Mouse (Mus musculus) MEL (cell line): ENCODE results near the gene Smoc1. TPM values are rescaled to one million over a fixed set of nuclear protein-coding genes. Genes with fewer than 3 reads are reported as not detected.

Experiments used
- DNase-seq: peaks from one replicate; pipeline ENCODE4 v3.0.0; 2011; ENCODE audit warnings: low read depth, low spot score
- H3K27ac ChIP-seq: 2 replicates; pipeline ENCODE4 v1.5.1; 2012; ENCODE audit warnings: low read depth, mild to moderate bottlenecking, control low read depth, low read length, moderate library complexity; ENCODE audit not compliant: control insufficient read depth
- H3K27me3 ChIP-seq, 2 experiments: fragments of 150-350 bp in 1 of 2; sonication (generic) in 1 of 2; 2 replicates each; pipeline ENCODE4 v1.6.1; 2012; ENCODE audit warnings: low read length in 2 of 2, mild to moderate bottlenecking in 2 of 2, improper control_type of control experiment in 1 of 2, moderate library complexity in 1 of 2; ENCODE audit not compliant: insufficient read depth in 2 of 2, control insufficient read depth in 1 of 2
- H3K36me3 ChIP-seq, 2 experiments: 2 replicates each; pipeline ENCODE4 v1.6.1; 2012 to 2014; ENCODE audit warnings: low read length in 2 of 2, improper control_type of control experiment in 1 of 2, inconsistent platforms in 1 of 2, mild to moderate bottlenecking in 1 of 2; ENCODE audit not compliant: insufficient read depth in 2 of 2, control insufficient read depth in 1 of 2
- H3K4me1 ChIP-seq, 2 experiments: fragments of 150-350 bp in 1 of 2; sonication (generic) in 1 of 2; 2 replicates each; pipeline ENCODE4 v1.6.1; 2012; ENCODE audit warnings: low read length in 2 of 2, improper control_type of control experiment in 1 of 2, mild to moderate bottlenecking in 1 of 2; ENCODE audit not compliant: insufficient read depth in 2 of 2, control insufficient read depth in 1 of 2
- H3K4me3 ChIP-seq, 2 experiments: fragments of 150-350 bp in 1 of 2; sonication (generic) in 1 of 2; 2 replicates each; pipeline ENCODE4 v1.5.1; 2012; ENCODE audit warnings: low read depth in 2 of 2, low read length in 2 of 2, mild to moderate bottlenecking in 2 of 2, moderate library complexity in 2 of 2, control low read depth in 1 of 2, improper control_type of control experiment in 1 of 2; ENCODE audit not compliant: control insufficient read depth in 1 of 2, insufficient read depth in 1 of 2
- H3K79me2 ChIP-seq: 2 replicates; pipeline ENCODE4 v1.6.1; 2012; ENCODE audit warnings: mild to moderate bottlenecking, low read length, moderate library complexity; ENCODE audit not compliant: control insufficient read depth, poor library complexity, insufficient read depth
- H3K9ac ChIP-seq: 2 replicates; pipeline ENCODE4 v1.6.1; 2012; ENCODE audit warnings: low read depth, mild to moderate bottlenecking, control low read depth, low read length, moderate library complexity; ENCODE audit not compliant: control insufficient read depth, poor library complexity, severe bottlenecking
- H3K9me3 ChIP-seq: fragments of 150-350 bp; sonication (generic); replicated peaks from 2 replicates; pipeline ENCODE4 v1.6.1; 2012; ENCODE audit warnings: mild to moderate bottlenecking, low read length, improper control_type of control experiment, moderate library complexity; ENCODE audit not compliant: insufficient read depth
- CHD2 ChIP-seq: IDR thresholded peaks from 2 replicates; pipeline ENCODE4 v1.6.1; 2011; ENCODE audit warnings: low read length, improper control_type of control experiment
- CTCF ChIP-seq, 3 experiments: IDR thresholded peaks in 2 of 3; conservative IDR thresholded peaks in 1 of 3; 2 replicates each; pipeline ENCODE4 v1.5.1; 2011 to 2012; ENCODE audit warnings: low read length in 3 of 3, low read depth in 2 of 3, mild to moderate bottlenecking in 2 of 3, improper control_type of control experiment in 1 of 3, inconsistent platforms in 1 of 3, mixed read lengths in 1 of 3, moderate library complexity in 1 of 3; ENCODE audit not compliant: control insufficient read depth in 1 of 3, insufficient read depth in 1 of 3, poor library complexity in 1 of 3, severe bottlenecking in 1 of 3
- E2F4 ChIP-seq: IDR thresholded peaks from 2 replicates; pipeline ENCODE4 v1.6.1; 2011; ENCODE audit warnings: low read depth, low read length, improper control_type of control experiment, borderline replicate concordance
- ELF1 ChIP-seq: IDR thresholded peaks from 2 replicates; pipeline ENCODE4 v1.6.1; 2014; ENCODE audit warnings: low read depth, mild to moderate bottlenecking, inconsistent platforms, low read length, improper control_type of control experiment, moderate library complexity
- ETS1 ChIP-seq: IDR thresholded peaks from 2 replicates; pipeline ENCODE4 v1.6.1; 2012; ENCODE audit warnings: low read depth, mild to moderate bottlenecking, inconsistent platforms, low read length, improper control_type of control experiment, moderate library complexity
- GATA1 ChIP-seq: IDR thresholded peaks from 2 replicates; pipeline ENCODE4 v1.6.1; 2011; ENCODE audit warnings: low read depth, low read length, improper control_type of control experiment
- KAT2A ChIP-seq: conservative IDR thresholded peaks from 2 replicates; pipeline ENCODE4 v1.6.1; 2012; ENCODE audit warnings: low read depth, low read length, improper control_type of control experiment, inconsistent platforms
- MAX ChIP-seq: IDR thresholded peaks from 2 replicates; pipeline ENCODE4 v1.6.1; 2011; ENCODE audit warnings: low read length, improper control_type of control experiment
- MEF2A ChIP-seq: IDR thresholded peaks from 2 replicates; pipeline ENCODE4 v1.6.1; 2014; ENCODE audit warnings: low read depth, mild to moderate bottlenecking, inconsistent platforms, low read length, improper control_type of control experiment; ENCODE audit not compliant: poor library complexity, insufficient replicate concordance, severe bottlenecking; ENCODE audit errors: extremely low read depth
- MXI1 ChIP-seq: IDR thresholded peaks from 2 replicates; pipeline ENCODE4 v1.6.1; 2011; ENCODE audit warnings: mild to moderate bottlenecking, low read depth, low read length, improper control_type of control experiment
- MYB ChIP-seq: IDR thresholded peaks from 2 replicates; pipeline ENCODE4 v1.6.1; 2011; ENCODE audit warnings: mild to moderate bottlenecking, low read depth, low read length, improper control_type of control experiment
- NELFE ChIP-seq: IDR thresholded peaks from 2 replicates; pipeline ENCODE4 v1.6.1; 2011; ENCODE audit warnings: low read depth, low read length, improper control_type of control experiment
- POLR2AphosphoS2 ChIP-seq: IDR thresholded peaks from 2 replicates; pipeline ENCODE4 v1.6.1; 2011; ENCODE audit warnings: low read length, improper control_type of control experiment
- POLR2AphosphoS5 ChIP-seq: IDR thresholded peaks from 2 replicates; pipeline ENCODE4 v1.6.1; 2012; ENCODE audit warnings: low read depth, borderline replicate concordance, mild to moderate bottlenecking, inconsistent platforms, low read length, moderate library complexity, mixed read lengths
- TAL1 ChIP-seq: IDR thresholded peaks from 2 replicates; pipeline ENCODE4 v1.6.1; 2012; ENCODE audit warnings: mild to moderate bottlenecking, inconsistent platforms, low read length, moderate library complexity, mixed read lengths
- USF1 ChIP-seq: IDR thresholded peaks from 2 replicates; pipeline ENCODE4 v1.6.1; 2014; ENCODE audit warnings: low read depth, mild to moderate bottlenecking, inconsistent platforms, low read length, improper control_type of control experiment, moderate library complexity
- USF2 ChIP-seq, 2 experiments: IDR thresholded peaks; 2 replicates each; pipeline ENCODE4 v1.6.1; 2011 to 2012; ENCODE audit warnings: improper control_type of control experiment in 2 of 2, low read length in 2 of 2, borderline replicate concordance in 1 of 2, inconsistent platforms in 1 of 2, low read depth in 1 of 2, mild to moderate bottlenecking in 1 of 2; ENCODE audit not compliant: insufficient read depth in 1 of 2
- polyA plus RNA-seq, 2 experiments: library from polyadenylated mRNA; stranded (reverse) in 1 of 2; unstranded in 1 of 2; fragments of >175 nt in 1 of 2; fragments of >200 nt in 1 of 2; gene quantifications; 2 replicates each; pipeline versions ENCODE4 v1.2.1 to v1.2.4; 2012; ENCODE audit warnings: low replicate concordance in 2 of 2, low read depth in 1 of 2; ENCODE audit not compliant: insufficient read length in 2 of 2, insufficient read depth in 1 of 2, missing spikeins in 1 of 2
- total RNA-seq: library from RNA; depleted of rRNA; stranded (reverse); fragments of 300-350 nt; gene quantifications from 2 replicates; pipeline ENCODE4 v1.2.3, GENCODE M21; 2012

Smoc1 gene
- total and polyA plus RNA-seq, 3 experiments = 18.8 to 23.3 TPM; not detected in 1

GRCm38 (mm10) chr12:81227767-81228460 is 201.3 kb downstream of the Smoc1 start:
- H3K27ac ChIP-seq = no peak overlapping the region
- peaks cover 2 to 4% of the 10 kb centered on the region in 2 experiments; a peak in 2 of 4 replicates for H3K27me3 ChIP-seq
- no peak overlapping the region for H3K9ac ChIP-seq
- no peaks in the 10 kb centered on the region for H3K36me3 ChIP-seq
- no peak for DNase-seq
- H3K79me2 ChIP-seq = no peaks in the 10 kb centered on the region
- H3K4me3 ChIP-seq = no peak overlapping the region
- H3K4me1 ChIP-seq = no peaks in the 10 kb centered on the region
- no peaks in the 10 kb centered on the region for H3K9me3 ChIP-seq
- TF ChIP-seq MYB (no peak), MAX (no peak), USF2 (IDR thresholded peaks at IDR 0.05; ENCODE audit: borderline replicate concordance in 1 of 2, insufficient read depth in 1 of 2, low read depth in 1 of 2, low read length in 2 of 2) (no peak), ETS1 (no peak), ELF1 (no peak), CTCF (IDR thresholded peaks at IDR 0.05 in 2 of 3, conservative IDR thresholded peaks at IDR 0.05 in 1 of 3; ENCODE audit: control insufficient read depth in 1 of 3, insufficient read depth in 1 of 3, low read depth in 2 of 3, low read length in 3 of 3, poor library complexity in 1 of 3, severe bottlenecking in 1 of 3) (no peak), POLR2AphosphoS2 (no peak)

- Histone ChIP-seq H3K27ac (no peak overlapping the region), H3K36me3 (no peaks in the 10 kb centered on the region), H3K79me2 (no peaks in the 10 kb centered on the region), H3K27me3 (peaks cover 3 to 9% of the 10 kb centered on the region in 2 experiments), H3K9me3 (no peaks in the 10 kb centered on the region), H3K4me1 (no peaks in the 10 kb centered on the region), H3K4me3 (no peak overlapping the region), H3K9ac (no peak overlapping the region)
- no peak for DNase-seq
- TF ChIP-seq USF1 (no peak), E2F4 (no peak), MXI1 (no peak), KAT2A (no peak), CTCF (IDR thresholded peaks at IDR 0.05 in 2 of 3, conservative IDR thresholded peaks at IDR 0.05 in 1 of 3; ENCODE audit: control insufficient read depth in 1 of 3, insufficient read depth in 1 of 3, low read depth in 2 of 3, low read length in 3 of 3, poor library complexity in 1 of 3, severe bottlenecking in 1 of 3) (no peak), GATA1 (no peak), TAL1 (no peak), CHD2 (no peak), POLR2AphosphoS5 (no peak), NELFE (no peak), MYB (no peak), MEF2A (no peak), ETS1 (no peak)
Observed at GRCm38 (mm10) chr12:81233746-81234380, 207.3 kb downstream of the Smoc1 start.
